Mouse (Mus musculus) embryonic facial prominence, embryonic 14.5 days (tissue): ENCODE measurements around the gene Evi2b. TPM values are rescaled to one million over a fixed set of nuclear protein-coding genes. Genes with fewer than 3 reads are reported as not detected.

ENCODE experiments used
- ATAC-seq: fragments of 200-750 bp; cut with Nextera tagmentation; 2 replicates; pipeline ENCODE4 v1.8.0; 2017; ENCODE audit warnings: low read depth, moderate number of reproducible peaks, moderate TSS enrichment
- DNase-seq: peaks from one replicate; pipeline ENCODE4 v3.0.0-alpha.2; 2015; ENCODE audit warnings: low spot score
- H3K27ac ChIP-seq: fragments of 300-500 bp; sonication (generic); replicated peaks from 2 replicates; pipeline ENCODE4 v1.5.1; 2014; ENCODE audit warnings: low read depth, mild to moderate bottlenecking, low read length, moderate library complexity
- H3K27me3 ChIP-seq: fragments of 300-500 bp; sonication (generic); replicated peaks from 2 replicates; pipeline ENCODE4 v1.6.1; 2014; ENCODE audit warnings: low read length; ENCODE audit not compliant: control insufficient read depth, insufficient read depth
- H3K36me3 ChIP-seq: fragments of 300-500 bp; sonication (generic); 2 replicates; pipeline ENCODE4 v1.6.1; 2014; ENCODE audit warnings: low read length, mixed read lengths; ENCODE audit not compliant: control insufficient read depth, insufficient read depth
- H3K4me1 ChIP-seq: fragments of 300-500 bp; sonication (generic); 2 replicates; pipeline ENCODE4 v1.6.1; 2014; ENCODE audit warnings: antibody characterized with exemption, low read length; ENCODE audit not compliant: control insufficient read depth, insufficient read depth
- H3K4me2 ChIP-seq: fragments of 300-500 bp; sonication (generic); 2 replicates; pipeline ENCODE4 v1.6.1; 2014; ENCODE audit warnings: low read depth, mild to moderate bottlenecking, low read length, moderate library complexity, mixed read lengths
- H3K4me3 ChIP-seq: fragments of 300-500 bp; sonication (generic); 2 replicates; pipeline ENCODE4 v1.5.1; 2014; ENCODE audit warnings: low read depth, mild to moderate bottlenecking, low read length
- H3K9ac ChIP-seq: fragments of 300-500 bp; sonication (generic); 2 replicates; pipeline ENCODE4 v1.6.1; 2014; ENCODE audit warnings: low read depth, mild to moderate bottlenecking, low read length, moderate library complexity, mixed read lengths
- H3K9me3 ChIP-seq: fragments of 300-500 bp; sonication (generic); 2 replicates; pipeline ENCODE4 v1.6.1; 2016; ENCODE audit warnings: low read length; ENCODE audit not compliant: control insufficient read depth
- WGBS: fragments of 180-500 bp; shearing (Covaris S2); extraction: QIAGEN DNeasy Blood & Tissue Kit; methylation state at CpG from one replicate; pipeline ENCODE4 v1.1.7; 2014; 5-methylcytosine and 5-hydroxymethylcytosine counted together
- polyA plus RNA-seq: library from polyadenylated mRNA; unstranded; fragments of >200 nt; fragmentation: Nextera tagmentation; extraction: Ambion mirVana; gene quantifications from 2 replicates; pipeline ENCODE4 v1.2.1, GENCODE M21; 2014

Gene Evi2b
- polyA plus RNA-seq, 1 experiment from 2014 or later = 3.2 TPM

GRCm38 (mm10) chr11:79527739-79528384, 4.3 kb upstream of the Evi2b start:
- no peak overlapping the region for H3K27ac ChIP-seq
- no peak for ATAC-seq
- DNase-seq = no peak
- no peaks in the 10 kb centered on the region for H3K27me3 ChIP-seq
- WGBS = 93% methylated on average over 5 of the region's 5 CpGs
- peaks cover 33% of the 10 kb centered on the region; the same call in 1 of the 2 replicates for H3K36me3 ChIP-seq
- H3K4me1 ChIP-seq = no peaks in the 10 kb centered on the region
- no peak overlapping the region for H3K9ac ChIP-seq
- no peak overlapping the region for H3K4me3 ChIP-seq
- no peak overlapping the region for H3K4me2 ChIP-seq
- H3K9me3 ChIP-seq = no peaks in the 10 kb centered on the region

GRCm38 (mm10) chr11:79527015-79527738, 3.6 kb upstream of the Evi2b start:
- H3K9ac ChIP-seq = no peak overlapping the region
- ATAC-seq (no peak), DNase-seq (peak; percentile 7)
- 77% methylated on average over 15 of the region's 15 CpGs for WGBS
- no peak overlapping the region for H3K4me3 ChIP-seq
- no peaks in the 10 kb centered on the region for H3K9me3 ChIP-seq
- no peaks in the 10 kb centered on the region for H3K27me3 ChIP-seq
- no peak overlapping the region for H3K27ac ChIP-seq
- H3K4me2 ChIP-seq = no peak overlapping the region
- H3K36me3 ChIP-seq = peaks cover 31% of the 10 kb centered on the region; the same call in 1 of the 2 replicates
- H3K4me1 ChIP-seq = no peaks in the 10 kb centered on the region

GRCm38 (mm10) chr11:79526549-79526948, 3.0 kb upstream of the Evi2b start:
- Histone ChIP-seq H3K36me3 (peaks cover 25% of the 10 kb centered on the region; the same call in 1 of the 2 replicates), H3K27me3 (no peaks in the 10 kb centered on the region), H3K4me1 (no peaks in the 10 kb centered on the region), H3K9ac (no peak overlapping the region), H3K9me3 (no peaks in the 10 kb centered on the region), H3K4me3 (no peak overlapping the region), H3K4me2 (no peak overlapping the region), H3K27ac (no peak overlapping the region)
- DNase-seq (no peak), ATAC-seq (no peak)
- WGBS = 85% methylated on average over 3 of the region's 3 CpGs

- no peaks in the 10 kb centered on the region for H3K4me1 ChIP-seq
- DNase-seq (no peak), ATAC-seq (no peak)
- WGBS = 69% methylated on average over 1 of the region's 1 CpGs
- no peaks in the 10 kb centered on the region for H3K27me3 ChIP-seq
- no peak overlapping the region for H3K4me3 ChIP-seq
- H3K36me3 ChIP-seq = peaks cover 19% of the 10 kb centered on the region; the same call in 1 of the 2 replicates
- H3K9me3 ChIP-seq = no peaks in the 10 kb centered on the region
- H3K4me2 ChIP-seq = no peak overlapping the region
- no peak overlapping the region for H3K27ac ChIP-seq
- H3K9ac ChIP-seq = no peak overlapping the region
Measured at GRCm38 (mm10) chr11:79524310-79524575, 681 bp upstream of the Evi2b start.

- DNase-seq = no peak
- H3K4me1 ChIP-seq = no peaks in the 10 kb centered on the region
- H3K27me3 ChIP-seq = no peaks in the 10 kb centered on the region
- peaks cover 8% of the 10 kb centered on the region; the same call in 1 of the 2 replicates for H3K36me3 ChIP-seq
- no peak for ATAC-seq
- no peaks in the 10 kb centered on the region for H3K9me3 ChIP-seq
- H3K27ac ChIP-seq = no peak overlapping the region
- WGBS = 85% methylated on average over 1 of the region's 1 CpGs
- no peak overlapping the region for H3K4me2 ChIP-seq
- no peak overlapping the region for H3K9ac ChIP-seq
- H3K4me3 ChIP-seq = no peak overlapping the region
Measured at GRCm38 (mm10) chr11:79522944-79523343, 618 bp downstream of the Evi2b start.

GRCm38 (mm10) chr11:79521930-79522329, 1.6 kb downstream of the Evi2b start:
- no peak for DNase-seq
- no peaks in the 10 kb centered on the region for H3K27me3 ChIP-seq
- no peaks in the 10 kb centered on the region for H3K4me1 ChIP-seq
- no peak overlapping the region for H3K27ac ChIP-seq
- H3K4me3 ChIP-seq = no peak overlapping the region
- H3K36me3 ChIP-seq = 0 out of 2 replicates have a peak, but pooled peaks cover 7% of the 10 kb centered on the region
- H3K9me3 ChIP-seq = no peaks in the 10 kb centered on the region
- H3K9ac ChIP-seq = no peak overlapping the region
- no peak overlapping the region for H3K4me2 ChIP-seq
- no peak for ATAC-seq

- Histone ChIP-seq H3K9ac (no peak overlapping the region), H3K4me2 (no peak overlapping the region), H3K27ac (no peak overlapping the region), H3K4me1 (no peaks in the 10 kb centered on the region), H3K36me3 (0 out of 2 replicates have a peak, but pooled peaks cover 7% of the 10 kb centered on the region), H3K4me3 (no peak overlapping the region), H3K9me3 (no peaks in the 10 kb centered on the region), H3K27me3 (no peaks in the 10 kb centered on the region)
- no peak for DNase-seq
- ATAC-seq = no peak
Measured at GRCm38 (mm10) chr11:79520772-79521171, 2.8 kb downstream of the Evi2b start.

GRCm38 (mm10) chr11:79519878-79520291, 3.7 kb downstream of the Evi2b start:
- Histone ChIP-seq H3K9ac (no peak overlapping the region), H3K36me3 (0 out of 2 replicates have a peak, but pooled peaks cover 4% of the 10 kb centered on the region), H3K27ac (no peak overlapping the region), H3K4me3 (no peak overlapping the region), H3K4me1 (no peaks in the 10 kb centered on the region), H3K4me2 (no peak overlapping the region), H3K9me3 (no peaks in the 10 kb centered on the region), H3K27me3 (no peaks in the 10 kb centered on the region)
- ATAC-seq = no peak
- peak; percentile 20 for DNase-seq
- 60% methylated on average over 1 of the region's 1 CpGs for WGBS

GRCm38 (mm10) chr11:79519299-79519698, 4.3 kb downstream of the Evi2b start:
- H3K9me3 ChIP-seq = no peaks in the 10 kb centered on the region
- no peak overlapping the region for H3K4me2 ChIP-seq
- 83% methylated on average over 6 of the region's 6 CpGs for WGBS
- H3K4me3 ChIP-seq = no peak overlapping the region
- H3K9ac ChIP-seq = no peak overlapping the region
- H3K4me1 ChIP-seq = no peaks in the 10 kb centered on the region
- no peak for DNase-seq
- no peaks in the 10 kb centered on the region for H3K27me3 ChIP-seq
- ATAC-seq = no peak
- no peaks in the 10 kb centered on the region for H3K36me3 ChIP-seq
- no peak overlapping the region for H3K27ac ChIP-seq
